Mouse (Mus musculus): ENCODE measurements at regions not wholly inside any gene's neighbourhood (a gene's known extent, or its start where the extent isn't known, plus 50 kb on each side); places are given as distances from the start of the nearest gene placed in this dataset.
A peak's percentile ranks its signal among the peaks of the same experiment; 100 is the strongest.

DNA sequence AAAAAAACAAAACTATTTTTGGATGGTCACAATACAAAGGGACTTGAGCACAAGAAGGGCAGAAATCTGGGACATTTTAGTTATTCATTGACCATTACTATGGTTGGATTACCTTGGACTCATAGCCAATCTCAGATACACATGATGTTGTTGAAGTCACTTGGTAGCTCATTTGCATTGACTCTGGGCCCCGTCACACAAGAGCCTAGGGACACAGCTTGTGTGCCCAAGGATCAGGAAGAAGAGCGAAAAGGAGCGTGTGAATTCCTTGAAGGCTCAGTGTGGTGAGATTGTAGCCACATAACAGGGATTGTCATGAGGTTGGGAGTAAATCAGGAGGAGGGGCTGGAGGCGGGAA is 170.0 kb upstream of the Runx1 start:
- no peaks in the 10 kb centered on the region for H3K79me2 ChIP-seq (ENCODE audit: control insufficient read depth, insufficient read depth)
- H3K27me3 ChIP-seq (ENCODE audit: control insufficient read depth, insufficient read depth, insufficient read length), result no peaks in the 10 kb centered on the region
- no peak overlapping the region for H3K4me2 ChIP-seq (ENCODE audit: low read depth)
- TF ChIP-seq CEBPB (IDR thresholded peaks at IDR 0.05; ENCODE audit: insufficient read depth, poor library complexity, severe bottlenecking) (no peak), USF1 (IDR thresholded peaks at IDR 0.05; ENCODE audit: low read depth) (no peak), REST (IDR thresholded peaks at IDR 0.05; ENCODE audit: insufficient read depth, insufficient read length) (no peak), POLR2AphosphoS2 (IDR thresholded peaks at IDR 0.05; ENCODE audit: insufficient read length, low read depth) (no peak), MYOG (IDR thresholded peaks at IDR 0.05; ENCODE audit: control insufficient read depth in 1 of 3, insufficient read depth in 1 of 3, insufficient read length in 2 of 3, low read depth in 2 of 3) (no peak), TCF12 (IDR thresholded peaks at IDR 0.05; ENCODE audit: insufficient read depth, poor library complexity, severe bottlenecking) (no peak), E2F4 (IDR thresholded peaks at IDR 0.05; ENCODE audit: insufficient read depth) (no peak), MAX (IDR thresholded peaks at IDR 0.05; ENCODE audit: low read depth) (no peak), SRF (IDR thresholded peaks at IDR 0.05; ENCODE audit: control insufficient read depth, insufficient read length, low read depth) (no peak), TCF3 (IDR thresholded peaks at IDR 0.05; ENCODE audit: insufficient read length, low read depth) (no peak), POLR2A (IDR thresholded peaks at IDR 0.05; ENCODE audit: insufficient read length, low read depth) (no peak), MYOD1 (IDR thresholded peaks at IDR 0.05; ENCODE audit: control insufficient read depth in 1 of 3, insufficient read length in 2 of 3, low read depth in 2 of 3) (no peak)
- H3K36me3 ChIP-seq (ENCODE audit: control insufficient read depth, insufficient read depth), result no peaks in the 10 kb centered on the region
- no peak overlapping the region for H3ac ChIP-seq (ENCODE audit: control insufficient read depth, insufficient read length)
- H3K4me3 ChIP-seq, result no peak overlapping the region

DNA sequence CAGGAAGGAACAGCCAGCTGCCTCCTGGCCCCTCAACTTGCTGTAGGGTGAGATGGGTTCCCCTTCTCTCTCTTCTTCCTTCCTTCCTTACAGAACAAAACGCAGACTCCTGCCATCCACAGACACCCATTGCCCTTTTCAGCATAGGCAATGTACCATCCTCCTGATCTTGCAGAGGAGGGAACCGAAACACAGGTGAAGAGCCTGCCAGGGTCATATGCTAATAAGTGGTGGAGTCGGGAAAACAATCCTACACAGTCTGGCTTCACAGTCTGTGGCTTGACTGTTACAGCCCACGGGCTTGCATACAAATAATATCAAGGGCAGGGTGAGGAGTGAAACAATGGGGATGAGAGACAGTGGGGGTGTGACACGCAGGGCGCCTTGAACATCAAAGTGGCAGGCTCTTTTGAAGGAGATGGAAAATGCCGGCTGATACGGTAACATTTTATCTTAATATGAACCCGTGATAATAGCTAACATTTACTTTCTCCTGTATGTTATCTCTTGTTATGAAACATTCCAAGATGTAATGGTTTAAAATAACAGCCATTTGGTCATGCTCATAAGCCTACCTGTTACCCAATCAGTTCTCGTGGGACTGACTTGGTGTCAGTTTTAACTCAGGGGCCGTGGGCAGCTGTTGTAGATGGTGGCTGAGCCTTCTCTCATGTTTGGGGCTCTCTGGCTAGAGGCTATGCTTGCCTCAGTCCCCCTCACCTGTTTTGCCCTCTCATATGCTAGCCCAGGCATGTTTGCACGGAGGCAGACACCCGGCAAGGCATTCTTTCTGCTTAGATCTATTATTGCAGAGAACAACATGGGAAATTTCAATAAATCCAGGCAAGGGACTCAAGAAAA is 169.4 kb upstream of the Runx1 start:
- Histone ChIP-seq H3K79me2 (ENCODE audit: control insufficient read depth, insufficient read depth) (no peaks in the 10 kb centered on the region), H3K36me3 (ENCODE audit: control insufficient read depth, insufficient read depth) (no peaks in the 10 kb centered on the region), H3K4me3 (no peak overlapping the region), H3ac (ENCODE audit: control insufficient read depth, insufficient read length) (no peak overlapping the region), H3K4me2 (ENCODE audit: low read depth) (no peak overlapping the region), H3K27me3 (ENCODE audit: control insufficient read depth, insufficient read depth, insufficient read length) (no peaks in the 10 kb centered on the region)
- TF ChIP-seq CEBPB (IDR thresholded peaks at IDR 0.05; ENCODE audit: insufficient read depth, poor library complexity, severe bottlenecking) (peak; percentile 24; the same call in 1 of the 2 replicates), MYOG (IDR thresholded peaks at IDR 0.05; ENCODE audit: control insufficient read depth in 1 of 3, insufficient read depth in 1 of 3, insufficient read length in 2 of 3, low read depth in 2 of 3) (peak in 2 of 3 experiments; percentile 29 to 78), USF1 (IDR thresholded peaks at IDR 0.05; ENCODE audit: low read depth) (no peak), MYOD1 (IDR thresholded peaks at IDR 0.05; ENCODE audit: control insufficient read depth in 1 of 3, insufficient read length in 2 of 3, low read depth in 2 of 3) (peak; percentile 1 to 80 (median 74))

DNA sequence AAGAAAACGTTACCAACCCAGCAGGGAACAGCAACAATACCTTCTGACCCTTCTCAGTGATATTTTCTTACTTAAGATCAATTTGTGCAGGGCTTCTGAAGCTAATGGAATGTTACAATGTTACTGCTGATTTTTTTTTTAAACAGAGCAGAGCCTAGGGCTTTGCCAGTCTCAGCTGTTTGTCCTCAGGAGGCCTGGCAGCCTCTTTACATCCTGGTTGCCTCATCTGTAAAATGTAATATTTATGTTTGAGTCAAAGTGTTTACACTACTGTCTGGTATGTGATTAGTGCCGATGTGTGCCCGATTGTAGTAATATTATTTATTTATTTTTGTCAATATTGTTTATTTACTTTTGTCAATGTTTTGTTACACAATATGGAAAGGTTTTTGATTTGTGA is 166.9 kb upstream of the Runx1 start:
- Histone ChIP-seq H3K4me3 (no peak overlapping the region), H3K79me2 (ENCODE audit: control insufficient read depth, insufficient read depth) (no peaks in the 10 kb centered on the region), H3K4me2 (ENCODE audit: low read depth) (no peak overlapping the region), H3K36me3 (ENCODE audit: control insufficient read depth, insufficient read depth) (no peaks in the 10 kb centered on the region), H3ac (ENCODE audit: control insufficient read depth, insufficient read length) (no peak overlapping the region), H3K27me3 (ENCODE audit: control insufficient read depth, insufficient read depth, insufficient read length) (no peaks in the 10 kb centered on the region)
- no peak for TF ChIP-seq TCF12 (IDR thresholded peaks at IDR 0.05; ENCODE audit: insufficient read depth, poor library complexity, severe bottlenecking)
- TF ChIP-seq E2F4 (IDR thresholded peaks at IDR 0.05; ENCODE audit: insufficient read depth), result no peak
- TF ChIP-seq MYOD1 (IDR thresholded peaks at IDR 0.05; ENCODE audit: control insufficient read depth in 1 of 3, insufficient read length in 2 of 3, low read depth in 2 of 3), result no peak
- TF ChIP-seq MYOG (IDR thresholded peaks at IDR 0.05; ENCODE audit: control insufficient read depth in 1 of 3, insufficient read depth in 1 of 3, insufficient read length in 2 of 3, low read depth in 2 of 3), result no peak

DNA sequence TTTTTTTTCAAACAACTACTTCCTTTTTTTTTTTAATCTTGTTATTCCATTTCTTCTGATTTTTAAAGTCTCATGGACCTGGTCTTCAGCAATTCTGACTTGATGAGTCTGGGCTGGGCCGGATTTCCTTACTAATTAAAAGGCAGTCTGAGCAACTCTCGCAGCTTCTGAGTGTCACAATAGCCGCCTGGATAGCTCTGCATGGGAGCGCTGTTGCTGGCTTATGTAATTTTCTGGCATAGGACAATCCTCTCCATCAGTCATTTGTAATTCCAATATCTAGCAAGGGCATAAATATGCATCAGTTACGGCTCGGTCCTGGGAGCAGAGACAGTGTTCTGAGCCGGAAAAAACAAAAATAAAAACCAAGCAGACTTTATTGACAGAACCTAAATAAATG is 165.5 kb upstream of the Runx1 start:
- H3K36me3 ChIP-seq (ENCODE audit: control insufficient read depth, insufficient read depth), result no peaks in the 10 kb centered on the region
- H3K79me2 ChIP-seq (ENCODE audit: control insufficient read depth, insufficient read depth), result no peaks in the 10 kb centered on the region
- H3K27me3 ChIP-seq (ENCODE audit: control insufficient read depth, insufficient read depth, insufficient read length), result no peaks in the 10 kb centered on the region
- no peak for TF ChIP-seq MAX (IDR thresholded peaks at IDR 0.05; ENCODE audit: low read depth)
- no peak for TF ChIP-seq MYOG (IDR thresholded peaks at IDR 0.05; ENCODE audit: control insufficient read depth in 1 of 3, insufficient read depth in 1 of 3, insufficient read length in 2 of 3, low read depth in 2 of 3)
- TF ChIP-seq CEBPB (IDR thresholded peaks at IDR 0.05; ENCODE audit: insufficient read depth, poor library complexity, severe bottlenecking), result no peak
- TF ChIP-seq E2F4 (IDR thresholded peaks at IDR 0.05; ENCODE audit: insufficient read depth), result no peak
- no peak for TF ChIP-seq USF1 (IDR thresholded peaks at IDR 0.05; ENCODE audit: low read depth)
- no peak for TF ChIP-seq TCF12 (IDR thresholded peaks at IDR 0.05; ENCODE audit: insufficient read depth, poor library complexity, severe bottlenecking)
- no peak for TF ChIP-seq SRF (IDR thresholded peaks at IDR 0.05; ENCODE audit: control insufficient read depth, insufficient read length, low read depth)
- no peak overlapping the region for H3K4me3 ChIP-seq
- no peak overlapping the region for H3ac ChIP-seq (ENCODE audit: control insufficient read depth, insufficient read length)
- H3K4me2 ChIP-seq (ENCODE audit: low read depth), result no peak overlapping the region

DNA sequence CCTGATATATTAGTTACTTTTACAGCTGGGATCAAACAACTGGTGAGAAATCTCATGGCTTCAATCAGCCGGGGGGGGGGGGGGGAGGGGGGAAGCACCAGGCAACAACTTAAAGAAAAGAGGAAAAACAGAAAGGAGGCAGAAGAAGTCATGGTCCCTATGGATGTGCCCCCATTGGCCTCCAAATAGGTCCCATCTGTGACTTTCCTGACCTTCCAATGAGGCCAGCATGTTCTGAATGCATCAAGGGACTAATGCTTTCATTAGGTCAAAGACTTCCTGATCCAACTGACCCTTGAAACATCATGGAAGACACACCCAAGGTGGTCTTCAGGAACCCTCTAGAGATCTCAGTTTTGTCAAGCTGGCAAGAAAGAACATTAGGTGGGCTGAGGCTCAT is 162.5 kb upstream of the Runx1 start:
- no peaks in the 10 kb centered on the region for H3K36me3 ChIP-seq (ENCODE audit: control insufficient read depth, insufficient read depth)
- TF ChIP-seq TCF12 (IDR thresholded peaks at IDR 0.05; ENCODE audit: insufficient read depth, poor library complexity, severe bottlenecking) (no peak), CEBPB (IDR thresholded peaks at IDR 0.05; ENCODE audit: insufficient read depth, poor library complexity, severe bottlenecking) (no peak), MAX (IDR thresholded peaks at IDR 0.05; ENCODE audit: low read depth) (no peak), E2F4 (IDR thresholded peaks at IDR 0.05; ENCODE audit: insufficient read depth) (no peak), USF1 (IDR thresholded peaks at IDR 0.05; ENCODE audit: low read depth) (no peak), SRF (IDR thresholded peaks at IDR 0.05; ENCODE audit: control insufficient read depth, insufficient read length, low read depth) (no peak), REST (IDR thresholded peaks at IDR 0.05; ENCODE audit: insufficient read depth, insufficient read length) (no peak)
- H3K27me3 ChIP-seq (ENCODE audit: control insufficient read depth, insufficient read depth, insufficient read length), result no peaks in the 10 kb centered on the region

More for the DNA sequence above, 162.5 kb upstream of the Runx1 start:
- Histone ChIP-seq H3K4me2 (ENCODE audit: low read depth) (no peak overlapping the region), H3ac (ENCODE audit: control insufficient read depth, insufficient read length) (no peak overlapping the region), H3K4me3 (no peak overlapping the region), H3K79me2 (ENCODE audit: control insufficient read depth, insufficient read depth) (no peaks in the 10 kb centered on the region)
